Mouse (Mus musculus): ENCODE measurements around the gene Cacna1c.

- no peak for TF ChIP-seq EP300 (IDR thresholded peaks at IDR 0.05)
- no peak for TF ChIP-seq CTCF (IDR thresholded peaks at IDR 0.05)
Measured at GRCm38 (mm10) chr6:118827560-118827959, 368.7 kb downstream of the Cacna1c start.

All from lung, postnatal 0 days (tissue).